Mouse (Mus musculus): ENCODE measurements around the gene Ppef1.
"Not testable (repeated sequence)": the region's sequence is repeated elsewhere in the genome, so short reads cannot be mapped to it uniquely, and the experiment has no call there.

Gene Ppef1

GRCm38 (mm10) chrX:160735650-160736049 lies at the start of gene Ppef1:
Gene Ppef1, minus strand, starts transcription at chrX:160735765.
- in situ Hi-C loops (cut with MseI, MboI) = no loop called here

- in situ Hi-C loops (cut with MseI, MboI) = no loop called here
Observed at GRCm38 (mm10) chrX:160782276-160782675, 46.7 kb upstream of the Ppef1 start.

- in situ Hi-C loops (cut with MseI, MboI) = no loop called here
Observed at GRCm38 (mm10) chrX:160773033-160773432, 37.5 kb upstream of the Ppef1 start.

- in situ Hi-C loops (cut with MseI, MboI) = not testable (repeated sequence)
Observed at GRCm38 (mm10) chrX:160769622-160770021, 34.1 kb upstream of the Ppef1 start.

- in situ Hi-C loops (cut with MseI, MboI) = no loop called here
Observed at GRCm38 (mm10) chrX:160767713-160768112, 32.1 kb upstream of the Ppef1 start, which contains the start of gene Rs1. Gene Rs1, plus strand, starts transcription at chrX:160768013.

- in situ Hi-C loops (cut with MseI, MboI) = no loop called here
Observed at GRCm38 (mm10) chrX:160766233-160766616, 30.7 kb upstream of the Ppef1 start.

GRCm38 (mm10) chrX:160765389-160766232 lies 30.0 kb upstream of the Ppef1 start:
- in situ Hi-C loops (cut with MseI, MboI) = no loop called here

GRCm38 (mm10) chrX:160750808-160751207 lies 15.2 kb upstream of the Ppef1 start:
- in situ Hi-C loops (cut with MseI, MboI) = no loop called here

GRCm38 (mm10) chrX:160748653-160749052 lies 13.1 kb upstream of the Ppef1 start:
- in situ Hi-C loops (cut with MseI, MboI) = no loop called here

GRCm38 (mm10) chrX:160745399-160745798 lies 9.8 kb upstream of the Ppef1 start:
- in situ Hi-C loops (cut with MseI, MboI) = no loop called here

- in situ Hi-C loops (cut with MseI, MboI) = no loop called here
Observed at GRCm38 (mm10) chrX:160699171-160699570, 36.4 kb downstream of the Ppef1 start.

GRCm38 (mm10) chrX:160691559-160691958 lies 44.0 kb downstream of the Ppef1 start:
- in situ Hi-C loops (cut with MseI, MboI) = no loop called here

- in situ Hi-C loops (cut with MseI, MboI) = no loop called here
Observed at GRCm38 (mm10) chrX:160690094-160690493, 45.5 kb downstream of the Ppef1 start.

GRCm38 (mm10) chrX:160669992-160670391 lies 65.6 kb downstream of the Ppef1 start:
- in situ Hi-C loops (cut with MseI, MboI) = no loop called here

GRCm38 (mm10) chrX:160610882-160611644 lies 124.5 kb downstream of the Ppef1 start:
- in situ Hi-C loops (cut with MseI, MboI) = loop anchor here in 1 of 2 experiments (10.0 kb wide), 1 partner anchor 156 kb away; no protein-coding TSS in a partner anchor

- in situ Hi-C loops (cut with MseI, MboI) = loop anchor here in 1 of 2 experiments (10.0 kb wide), 1 partner anchor 156 kb away; no protein-coding TSS in a partner anchor
Observed at GRCm38 (mm10) chrX:160610482-160610881, 125.1 kb downstream of the Ppef1 start.

GRCm38 (mm10) chrX:160609849-160610248 lies 125.7 kb downstream of the Ppef1 start:
- in situ Hi-C loops (cut with MseI, MboI) = loop anchor here in 1 of 2 experiments (10.0 kb wide), 1 partner anchor 155 kb away; no protein-coding TSS in a partner anchor

GRCm38 (mm10) chrX:160603981-160604541 lies 131.5 kb downstream of the Ppef1 start:
- in situ Hi-C loops (cut with MseI, MboI) = no loop called here

- in situ Hi-C loops (cut with MseI, MboI) = no loop called here
Observed at GRCm38 (mm10) chrX:160603316-160603715, 132.2 kb downstream of the Ppef1 start.

- in situ Hi-C loops (cut with MseI, MboI) = no loop called here
Observed at GRCm38 (mm10) chrX:160602770-160603169, 132.8 kb downstream of the Ppef1 start.

- in situ Hi-C loops (cut with MseI, MboI) = no loop called here
Observed at GRCm38 (mm10) chrX:160601053-160601452, 134.5 kb downstream of the Ppef1 start.
